Mouse (Mus musculus): ENCODE measurements around the gene Dazap2. TPM values are rescaled to one million over a fixed set of nuclear protein-coding genes. Genes with fewer than 3 reads are reported as not detected.
"Not testable (repeated sequence)": the region's sequence is repeated elsewhere in the genome, so short reads cannot be mapped to it uniquely, and the experiment has no call there.

Dazap2 gene
- polyA plus RNA-seq, 1 experiment from 2014 or later = 373 TPM

DNA sequence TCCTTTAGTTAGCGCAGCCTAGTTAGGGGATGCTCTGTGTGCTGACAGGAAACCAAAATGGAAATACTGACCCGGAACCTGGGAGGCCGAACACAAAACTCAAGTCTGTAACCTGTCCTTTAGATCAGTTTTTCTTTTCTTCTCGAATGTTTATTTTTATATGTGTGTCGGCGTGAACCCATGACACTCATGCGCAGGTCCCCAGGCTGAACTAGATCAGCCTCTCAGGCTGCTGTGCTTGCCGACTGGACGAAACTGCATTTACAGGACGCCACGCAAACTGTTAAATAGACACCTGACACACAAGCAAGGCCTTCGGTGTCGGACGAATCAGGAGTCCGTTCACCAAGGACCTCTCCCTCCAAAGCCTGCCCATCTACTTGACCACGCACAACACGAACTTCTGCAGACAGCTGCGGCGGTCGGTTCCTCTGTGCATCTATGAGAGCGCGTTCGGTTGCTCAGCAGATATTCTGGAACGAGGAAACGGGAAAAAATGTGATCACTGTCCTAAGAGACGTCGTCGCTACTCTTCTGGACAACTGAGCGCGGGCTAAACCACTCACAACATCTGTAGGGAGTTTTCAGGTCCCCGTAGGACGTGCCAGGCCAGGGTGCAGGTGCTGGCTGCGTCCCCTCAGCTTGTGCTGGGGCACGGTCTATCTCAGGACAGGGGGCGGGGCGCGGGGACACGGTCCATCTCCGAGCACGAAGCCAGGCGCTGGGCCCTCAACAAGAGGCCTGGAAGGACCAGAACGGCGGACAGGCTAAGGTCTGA is 742 bp upstream of the Dazap2 start:
- Histone ChIP-seq H3K27ac (ENCODE audit: low read depth, low read length) (peak overlapping the region; percentile 79), H3K4me3 (ENCODE audit: low read depth, low read length) (peak overlapping the region; percentile 93), H3K27me3 (replicated peaks; ENCODE audit: control insufficient read depth, insufficient read depth, low read length) (no peaks in the 10 kb centered on the region), H3K4me1 (replicated peaks; ENCODE audit: control insufficient read depth, insufficient read depth, low read length) (no peaks in the 10 kb centered on the region; the same call in 1 of the 2 replicates), H3K9ac (ENCODE audit: low read depth, low read length) (peak overlapping the region; percentile 47), H3K9me3 (ENCODE audit: control insufficient read depth) (no peaks in the 10 kb centered on the region), H3K36me3 (ENCODE audit: control insufficient read depth, insufficient read depth) (peaks cover 21% of the 10 kb centered on the region), H3K4me2 (replicated peaks; ENCODE audit: low read depth) (peak overlapping the region; percentile 72)
- no peak for TF ChIP-seq CTCF (IDR thresholded peaks at IDR 0.05; ENCODE audit: low read depth)
- 10% methylated on average over 43 of the region's 43 CpGs for WGBS
- ATAC-seq = peak; percentile 34

DNA sequence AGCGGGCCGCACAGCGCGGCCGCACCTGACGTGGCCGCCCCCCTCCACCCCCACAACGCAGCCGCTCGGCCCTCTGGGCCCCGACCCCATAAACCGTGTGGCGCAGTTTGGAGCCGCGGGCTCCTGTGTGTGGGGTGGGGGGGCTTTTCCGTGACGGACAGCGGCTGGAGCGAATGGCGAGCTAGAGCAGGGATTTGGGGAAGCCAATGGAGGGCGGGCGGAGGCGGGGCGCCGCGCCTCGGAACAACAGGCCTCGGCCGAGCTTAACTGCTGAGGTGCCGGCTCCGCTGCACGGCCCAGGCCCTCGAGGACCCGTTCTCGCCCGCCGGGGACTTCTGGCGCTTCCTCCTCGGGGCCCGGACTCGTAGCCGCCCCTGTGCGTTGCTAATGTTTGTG is 674 bp downstream of the Dazap2 start:
- TF ChIP-seq CTCF (IDR thresholded peaks at IDR 0.05; ENCODE audit: low read depth) = no peak
- peak; percentile 74 for ATAC-seq
- under 1% methylated on average over 40 of the region's 43 CpGs for WGBS

DNA sequence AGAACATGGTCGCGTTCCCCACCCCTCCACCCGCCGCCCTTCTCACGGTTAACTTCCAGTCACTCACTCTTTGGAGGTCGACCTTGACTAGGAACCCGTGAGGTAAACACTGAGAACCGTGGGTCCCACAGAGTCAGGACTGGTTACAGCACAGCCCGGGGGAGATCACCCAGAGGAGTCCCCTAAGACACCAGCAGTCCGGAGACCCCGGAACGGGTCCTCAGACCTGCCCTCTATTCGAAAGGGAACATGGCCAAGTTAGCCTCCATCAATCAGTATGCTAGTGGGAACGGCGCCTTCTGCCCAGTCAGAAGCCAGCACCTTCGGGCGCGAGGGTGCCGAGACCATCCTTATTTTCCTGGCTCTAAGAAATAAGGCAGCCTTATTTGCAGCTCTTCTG is 1.1 kb downstream of the Dazap2 start:
- Histone ChIP-seq H3K9me3 (ENCODE audit: control insufficient read depth) (no peaks in the 10 kb centered on the region), H3K4me1 (replicated peaks; ENCODE audit: control insufficient read depth, insufficient read depth, low read length) (no peaks in the 10 kb centered on the region; the same call in 1 of the 2 replicates), H3K4me2 (replicated peaks; ENCODE audit: low read depth) (peak overlapping the region; percentile 79), H3K27me3 (replicated peaks; ENCODE audit: control insufficient read depth, insufficient read depth, low read length) (no peaks in the 10 kb centered on the region), H3K4me3 (ENCODE audit: low read depth, low read length) (peak overlapping the region; percentile 93), H3K27ac (ENCODE audit: low read depth, low read length) (peak overlapping the region; percentile 100), H3K36me3 (ENCODE audit: control insufficient read depth, insufficient read depth) (peaks cover 39% of the 10 kb centered on the region), H3K9ac (ENCODE audit: low read depth, low read length) (peak overlapping the region; percentile 100)
- 0% methylated on average over 19 of the region's 19 CpGs for WGBS
- no peak for TF ChIP-seq CTCF (IDR thresholded peaks at IDR 0.05; ENCODE audit: low read depth)
- ATAC-seq = no peak

More for the DNA sequence above, 674 bp downstream of the Dazap2 start:
- Histone ChIP-seq H3K4me2 (replicated peaks; ENCODE audit: low read depth) (peak overlapping the region; percentile 79), H3K27me3 (replicated peaks; ENCODE audit: control insufficient read depth, insufficient read depth, low read length) (no peaks in the 10 kb centered on the region), H3K4me1 (replicated peaks; ENCODE audit: control insufficient read depth, insufficient read depth, low read length) (no peaks in the 10 kb centered on the region; the same call in 1 of the 2 replicates), H3K9ac (ENCODE audit: low read depth, low read length) (peak overlapping the region; percentile 100), H3K4me3 (ENCODE audit: low read depth, low read length) (peak overlapping the region; percentile 93), H3K36me3 (ENCODE audit: control insufficient read depth, insufficient read depth) (peaks cover 35% of the 10 kb centered on the region), H3K27ac (ENCODE audit: low read depth, low read length) (peak overlapping the region; percentile 100), H3K9me3 (ENCODE audit: control insufficient read depth) (no peaks in the 10 kb centered on the region)

DNA sequence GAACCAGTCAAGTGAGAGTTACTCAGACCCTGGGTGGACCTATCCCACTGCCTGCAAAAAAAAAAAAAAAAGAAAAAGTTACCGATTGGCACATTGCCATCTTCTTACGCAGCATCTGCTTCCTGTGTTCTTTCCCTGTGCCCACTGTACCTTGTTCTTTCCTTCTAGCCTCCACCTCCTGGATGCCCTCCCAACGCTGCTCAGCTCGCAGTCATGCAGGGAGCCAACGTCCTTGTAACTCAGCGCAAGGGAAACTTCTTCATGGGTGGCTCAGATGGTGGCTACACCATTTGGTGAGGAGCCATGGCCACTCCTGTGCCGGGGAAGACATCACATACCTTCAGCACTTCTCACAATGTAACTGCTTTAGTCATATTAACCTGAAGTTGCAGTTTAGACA is 4.1 kb downstream of the Dazap2 start:
- H3K4me2 ChIP-seq (replicated peaks; ENCODE audit: low read depth) = no peak overlapping the region
- WGBS = 74% methylated on average over 7 of the region's 7 CpGs

DNA sequence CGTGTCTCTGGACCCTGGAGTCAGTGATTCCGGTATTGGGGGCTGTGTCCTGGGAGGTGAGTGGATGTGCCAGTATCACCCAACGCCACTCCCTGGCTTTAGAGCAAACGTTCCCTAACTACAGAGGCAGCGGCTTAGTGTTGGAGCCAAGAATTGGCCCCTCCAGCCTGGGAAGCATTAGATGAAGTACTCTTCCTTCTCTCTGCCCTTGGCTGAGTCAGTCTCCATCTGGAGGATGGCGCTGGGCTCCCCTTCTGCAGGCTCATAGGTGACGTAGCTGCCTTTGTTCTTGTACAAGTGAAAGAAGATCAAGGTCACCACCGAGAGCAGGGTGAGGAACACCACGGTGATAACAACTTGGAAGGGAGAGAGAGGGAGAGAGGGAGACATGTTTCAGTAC is 6.5 kb downstream of the Dazap2 start:
- 48% methylated on average over 9 of the region's 9 CpGs for WGBS
- Histone ChIP-seq H3K36me3 (ENCODE audit: control insufficient read depth, insufficient read depth) (peaks cover 48% of the 10 kb centered on the region), H3K27ac (ENCODE audit: low read depth, low read length) (peak overlapping the region; percentile 28; the same call in 1 of the 2 replicates)
- not testable (repeated sequence) for H3K27me3 ChIP-seq (replicated peaks; ENCODE audit: control insufficient read depth, insufficient read depth, low read length); H3K4me1 ChIP-seq (replicated peaks; ENCODE audit: control insufficient read depth, insufficient read depth, low read length); H3K9me3 ChIP-seq (ENCODE audit: control insufficient read depth); H3K4me2 ChIP-seq (replicated peaks; ENCODE audit: low read depth); H3K9ac ChIP-seq (ENCODE audit: low read depth, low read length); ATAC-seq; H3K4me3 ChIP-seq (ENCODE audit: low read depth, low read length)

More for the DNA sequence above, 4.1 kb downstream of the Dazap2 start:
- H3K27me3 ChIP-seq (replicated peaks; ENCODE audit: control insufficient read depth, insufficient read depth, low read length) = no peaks in the 10 kb centered on the region
- TF ChIP-seq CTCF (IDR thresholded peaks at IDR 0.05; ENCODE audit: low read depth) = no peak
- H3K4me1 ChIP-seq (replicated peaks; ENCODE audit: control insufficient read depth, insufficient read depth, low read length) = no peaks in the 10 kb centered on the region; the same call in 1 of the 2 replicates
- H3K27ac ChIP-seq (ENCODE audit: low read depth, low read length) = no peak overlapping the region; the same call in 1 of the 2 replicates
- ATAC-seq = no peak
- H3K36me3 ChIP-seq (ENCODE audit: control insufficient read depth, insufficient read depth) = peaks cover 48% of the 10 kb centered on the region
- no peak overlapping the region for H3K9ac ChIP-seq (ENCODE audit: low read depth, low read length)
- H3K9me3 ChIP-seq (ENCODE audit: control insufficient read depth) = no peaks in the 10 kb centered on the region
- H3K4me3 ChIP-seq (ENCODE audit: low read depth, low read length) = no peak overlapping the region

DNA sequence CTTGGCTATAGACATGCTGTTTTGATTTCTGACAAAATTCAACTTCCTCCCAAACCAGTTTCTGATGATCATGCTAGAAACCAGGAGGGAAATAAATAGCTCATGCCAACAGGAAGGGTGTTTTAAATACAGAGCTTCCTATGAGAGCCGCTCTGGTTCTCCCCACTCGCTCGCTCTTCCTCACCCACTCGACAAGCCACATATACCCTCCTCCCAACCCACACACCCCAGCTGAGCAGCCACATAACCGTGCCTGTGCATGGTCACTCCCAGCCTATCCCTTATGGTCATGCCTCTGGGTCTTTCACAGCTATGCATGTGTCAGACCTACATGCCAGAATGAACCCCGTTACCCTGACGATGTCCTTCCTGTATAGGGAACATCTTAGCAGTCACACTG is 7.0 kb downstream of the Dazap2 start:
- Histone ChIP-seq H3K4me2 (replicated peaks; ENCODE audit: low read depth) (no peak overlapping the region), H3K9ac (ENCODE audit: low read depth, low read length) (no peak overlapping the region), H3K9me3 (ENCODE audit: control insufficient read depth) (no peaks in the 10 kb centered on the region), H3K4me3 (ENCODE audit: low read depth, low read length) (no peak overlapping the region), H3K27me3 (replicated peaks; ENCODE audit: control insufficient read depth, insufficient read depth, low read length) (no peaks in the 10 kb centered on the region), H3K27ac (ENCODE audit: low read depth, low read length) (no peak overlapping the region), H3K36me3 (ENCODE audit: control insufficient read depth, insufficient read depth) (peaks cover 48% of the 10 kb centered on the region), H3K4me1 (replicated peaks; ENCODE audit: control insufficient read depth, insufficient read depth, low read length) (no peaks in the 10 kb centered on the region)
- 76% methylated on average over 7 of the region's 7 CpGs for WGBS
- no peak for TF ChIP-seq CTCF (IDR thresholded peaks at IDR 0.05; ENCODE audit: low read depth)
- no peak for ATAC-seq

Data from intestine, postnatal 0 days (tissue).